Mouse (Mus musculus) cerebellum, postnatal 25 days (tissue): ENCODE measurements at regions not wholly inside any gene's neighbourhood (a gene's known extent, or its start where the extent isn't known, plus 50 kb on each side); places are given as distances from the start of the nearest gene placed in this dataset.
A peak's percentile ranks its signal among the peaks of the same experiment; 100 is the strongest.

ENCODE experiments used
- DNase-seq, 2 experiments: peaks; one replicate each; pipeline ENCODE4 v3.0.0; 2021; ENCODE audit warnings: mixed read lengths in 2 of 2

- no peak for DNase-seq
These were observed 1118.6 kb upstream of the Celf2 start for GRCm38 (mm10) chr2:8628007-8628406.

- no peak for DNase-seq
These were observed 1119.3 kb upstream of the Celf2 start for GRCm38 (mm10) chr2:8628485-8629208.

- DNase-seq = no peak
These were observed 1128.7 kb upstream of the Celf2 start for GRCm38 (mm10) chr2:8638082-8638481.

- DNase-seq = peak in 1 of 2 experiments; percentile 12
These were observed 1129.9 kb upstream of the Celf2 start for GRCm38 (mm10) chr2:8639282-8639681.

- peak in 1 of 2 experiments; percentile 15 for DNase-seq
These were observed 1136.1 kb upstream of the Celf2 start for GRCm38 (mm10) chr2:8645463-8645862.

- DNase-seq = no peak
These were observed 1151.2 kb upstream of the Celf2 start for GRCm38 (mm10) chr2:8660544-8660943.

GRCm38 (mm10) chr2:8673751-8674378 is 1164.5 kb upstream of the Celf2 start:
- DNase-seq = peak; percentile 64 to 81

GRCm38 (mm10) chr2:8675537-8675936 is 1166.2 kb upstream of the Celf2 start:
- DNase-seq = no peak

GRCm38 (mm10) chr2:8676546-8676945 is 1167.2 kb upstream of the Celf2 start:
- peak in 1 of 2 experiments; percentile 14 for DNase-seq

GRCm38 (mm10) chr2:8690846-8691643 is 1181.7 kb upstream of the Celf2 start:
- DNase-seq = no peak

GRCm38 (mm10) chr2:8729306-8729705 is 1151.7 kb upstream of the 4930412O13Rik start:
- peak in 1 of 2 experiments; percentile 1 for DNase-seq

- peak; percentile 24 to 57 for DNase-seq
These were observed 1126.9 kb upstream of the 4930412O13Rik start for GRCm38 (mm10) chr2:8754142-8754541.

GRCm38 (mm10) chr2:8756546-8756945 is 1124.5 kb upstream of the 4930412O13Rik start:
- no peak for DNase-seq

- no peak for DNase-seq
These were observed 1110.4 kb upstream of the 4930412O13Rik start for GRCm38 (mm10) chr2:8770636-8771035.

GRCm38 (mm10) chr2:8781152-8781935 is 1099.7 kb upstream of the 4930412O13Rik start:
- no peak for DNase-seq

GRCm38 (mm10) chr2:8782225-8782624 is 1098.8 kb upstream of the 4930412O13Rik start:
- DNase-seq = no peak

GRCm38 (mm10) chr2:8802061-8802460 is 1079.0 kb upstream of the 4930412O13Rik start:
- DNase-seq = no peak

- no peak for DNase-seq
These were observed 1071.4 kb upstream of the 4930412O13Rik start for GRCm38 (mm10) chr2:8809609-8810008.

GRCm38 (mm10) chr2:8818127-8818526 is 1062.9 kb upstream of the 4930412O13Rik start:
- DNase-seq = no peak

GRCm38 (mm10) chr2:8825406-8825805 is 1055.6 kb upstream of the 4930412O13Rik start:
- DNase-seq = no peak
